Mouse (Mus musculus) heart, adult 2 months (tissue): ENCODE data around the gene Sap18.

ENCODE experiments used
- CTCF ChIP-seq: fragments of 200-600 bp; IDR thresholded peaks from 2 replicates; pipeline ENCODE4 v1.8.1; 2022; ENCODE audit warnings: antibody characterized with exemption, mild to moderate bottlenecking, moderate library complexity
- POLR2A ChIP-seq: fragments of 200-500 bp; IDR thresholded peaks from 2 replicates; pipeline ENCODE4 v1.6.1; 2011; ENCODE audit warnings: mild to moderate bottlenecking, low read depth, low read length, control low read depth; ENCODE audit not compliant: insufficient read depth

DNA sequence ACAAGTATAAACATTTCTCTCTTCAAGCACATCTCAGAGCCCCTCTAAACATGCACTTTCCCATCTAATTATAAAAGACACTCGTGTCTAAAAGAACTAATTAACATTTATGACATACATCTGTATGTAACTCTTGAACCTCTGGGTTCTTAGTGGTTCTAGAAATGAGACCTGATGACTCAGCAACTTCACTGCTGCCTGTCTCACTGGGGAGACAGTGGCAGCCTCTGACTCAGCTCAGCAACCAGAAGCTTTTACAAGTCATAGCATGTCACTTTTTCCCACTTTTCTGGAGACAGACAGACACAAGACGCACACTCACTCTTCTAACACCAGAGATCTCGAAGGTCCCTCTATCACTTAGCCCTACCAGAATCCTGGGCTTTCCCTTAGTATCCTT is 52.4 kb downstream of the Sap18 start:
- TF ChIP-seq CTCF (no peak), POLR2A (no peak)
